17 mouse cellular contexts compared by ENCODE assay signal in the genomic region with DNA sequence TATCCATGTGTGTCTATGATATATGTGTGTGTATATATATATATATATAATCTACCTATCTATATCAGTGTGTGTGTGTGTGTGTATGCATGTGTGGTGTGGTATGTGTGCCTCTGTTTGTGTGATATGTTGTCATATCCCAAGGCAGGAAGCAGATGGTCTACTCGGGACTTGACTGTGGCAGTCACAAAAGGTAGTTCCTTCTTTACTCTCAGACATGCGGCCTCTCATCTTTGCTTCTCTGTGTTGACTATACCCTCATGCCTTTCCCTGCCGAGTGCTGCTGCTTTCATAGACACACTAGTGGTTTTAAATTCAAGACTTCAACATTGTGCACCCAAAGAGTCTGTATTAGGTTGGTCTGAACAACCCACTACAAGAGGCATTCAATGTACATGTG.
DNase-seq lines count a peak whose midpoint lies in the region; ATAC-seq lines count a peak whose summit lies in the region.
"Had no signal": no experiment of that assay in that cellular context is flagged by ENCODE, and none has a peak within 500 bp of the region (broad histone marks: within the 10 kb centered on the region; RNA-seq: fewer than 3 reads in every experiment).

No protein-coding gene starts in this region.

- DNase-seq in testis, postnatal 10 days (ENCODE audit: low spot score): peak; percentile 5
- DNase-seq in testis, postnatal 14 days (ENCODE audit: low spot score): no peak
- no peak for DNase-seq in MN1 (ENCODE audit: low spot score)
- no peak for DNase-seq in gastrocnemius, adult 18-20 months (ENCODE audit: low spot score)
- DNase-seq: adrenal gland, adult 2 months; adrenal gland, postnatal 14 days; cerebellum, adult 11-12 months; cerebellum, adult 8-10 months; gastrocnemius, postnatal 25 days; heart, postnatal 10 days; heart, postnatal 36 days had no signal

- peak; percentile 51 for ATAC-seq in common myeloid progenitor, adult 5-6 weeks (replicated peaks; ENCODE audit: low read depth, poor library complexity, severe bottlenecking)
- peak; percentile 74 for ATAC-seq in megakaryocyte progenitor cell, adult 5-6 weeks (replicated peaks; ENCODE audit: poor library complexity)
- ATAC-seq: forebrain, embryonic 13.5 days; forebrain, embryonic 16.5 days; inflammation-experienced regulatory T-cells, adult 6 months; intestine, embryonic 16.5 days had no signal
